Mouse (Mus musculus) lung, adult 2 months (tissue): ENCODE data around the gene Fzr1. TPM values are rescaled to one million over a fixed set of nuclear protein-coding genes. Genes with fewer than 3 reads are reported as not detected.

Experiments used
- DNase-seq: peaks from one replicate; pipeline ENCODE4 v3.0.0; 2022
- H3K4me1 ChIP-seq: fragments of 200-500 bp; 2 replicates; pipeline ENCODE4 v1.6.1; 2011; ENCODE audit warnings: low read length; ENCODE audit not compliant: control insufficient read depth, insufficient read depth
- H3K4me3 ChIP-seq: fragments of 200-500 bp; replicated peaks from 2 replicates; pipeline ENCODE3; 2011; ENCODE audit warnings: low read depth, mild to moderate bottlenecking, control low read depth, low read length; ENCODE audit errors: extremely low read depth
- CTCF ChIP-seq: fragments of 200-500 bp; IDR thresholded peaks from 2 replicates; pipeline ENCODE4 v1.5.1; 2011; ENCODE audit warnings: mild to moderate bottlenecking, low read length, control low read depth; ENCODE audit not compliant: insufficient read depth
- POLR2A ChIP-seq: fragments of 200-500 bp; IDR thresholded peaks from 2 replicates; pipeline ENCODE4 v1.6.1; 2011; ENCODE audit warnings: low read depth, mild to moderate bottlenecking, control low read depth, low read length, borderline replicate concordance; ENCODE audit errors: extremely low read depth
- WGBS: fragments of 180-500 bp; shearing (Covaris S2); methylation state at CpG from one replicate; pipeline ENCODE4 v1.1.7; 2018; 5-methylcytosine and 5-hydroxymethylcytosine counted together
- polyA plus RNA-seq: library from polyadenylated mRNA; depleted of rRNA; stranded (reverse); fragments of >200 nt; gene quantifications from 2 replicates; pipeline ENCODE4 v1.2.3, GENCODE M21; 2012; rRNA removed

Fzr1 gene
- 59.3 and 61.8 TPM in 2 replicates for polyA plus RNA-seq

- no peak for DNase-seq
- H3K4me3 ChIP-seq = peak within 1 kb of the TSS; percentile 79
- under 1% methylated on average over 48 of the region's 59 CpGs for WGBS
- TF ChIP-seq CTCF (no peak), POLR2A (peak; percentile 54; the same call in 1 of the 2 replicates)
- H3K4me1 ChIP-seq = peaks cover 11% of the 10 kb centered on the region; the same call in 1 of the 2 replicates
Observed at GRCm38 (mm10) chr10:81377793-81378552, at the start of gene Fzr1. Gene Fzr1, minus strand, starts transcription at chr10:81378516.

DNA sequence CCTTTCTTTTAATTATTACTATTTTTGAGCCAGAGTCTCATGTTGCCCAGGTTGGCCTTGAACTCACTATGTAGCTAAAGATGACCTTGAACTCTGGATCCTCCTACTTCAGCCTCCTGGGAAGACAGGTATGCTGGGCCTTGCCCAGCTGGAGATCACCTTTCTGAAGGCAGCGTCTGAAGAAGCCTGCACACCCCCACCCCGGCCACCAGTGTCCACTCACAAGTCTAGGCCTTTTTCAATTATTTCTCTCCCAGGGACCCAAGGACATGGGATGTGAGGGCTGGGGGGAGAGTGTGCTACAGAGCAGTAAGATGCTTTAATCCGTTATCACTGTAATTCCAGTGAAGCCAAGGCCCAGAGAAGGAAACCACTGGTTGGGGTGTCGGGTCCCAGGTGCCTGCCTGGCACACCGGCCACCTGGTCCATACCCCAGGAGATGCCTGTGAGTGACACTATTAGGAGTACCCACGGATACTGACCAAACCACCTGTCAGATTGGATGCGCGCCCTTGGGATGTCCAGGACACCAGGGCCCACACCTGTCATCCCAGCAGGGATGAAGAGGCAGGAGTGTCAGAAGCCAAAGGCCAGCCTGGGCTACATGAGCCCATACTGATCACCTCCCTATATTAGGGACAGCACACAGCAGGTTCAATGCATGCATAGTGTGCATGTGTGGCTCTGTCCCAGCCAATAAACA, 49.6 kb upstream of the Fzr1 start:
- no peak for TF ChIP-seq POLR2A
- TF ChIP-seq CTCF = no peak
- Histone ChIP-seq H3K4me1 (peaks cover 27% of the 10 kb centered on the region), H3K4me3 (no peak overlapping the region)
- 86% methylated on average over 8 of the region's 8 CpGs for WGBS
- DNase-seq = peak; percentile 10

- DNase-seq = no peak
Observed at GRCm38 (mm10) chr10:81427327-81427726, 49.0 kb upstream of the Fzr1 start.

DNA sequence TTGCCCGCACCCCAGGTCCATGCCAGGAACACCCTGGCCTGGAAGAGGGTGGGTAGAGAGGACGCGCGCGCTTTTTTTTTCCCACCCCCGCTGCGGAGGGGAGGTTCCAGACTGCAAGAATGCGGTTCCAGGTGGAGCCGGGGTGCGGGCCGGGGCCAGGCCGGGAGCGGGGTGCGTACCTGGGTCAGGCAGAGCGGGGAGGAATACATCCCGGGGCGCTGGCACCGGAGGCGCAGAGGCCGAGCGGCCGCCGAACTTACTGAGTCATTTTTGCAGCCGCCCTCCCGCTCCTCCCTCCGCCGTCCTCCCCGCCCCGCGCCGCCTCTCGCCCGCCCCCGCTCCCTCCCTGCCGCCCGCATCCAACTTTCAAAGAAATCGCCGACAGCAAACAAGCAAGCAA, 48.6 kb upstream of the Fzr1 start:
- TF ChIP-seq CTCF (no peak), POLR2A (peak; percentile 68; the same call in 1 of the 2 replicates)
- Histone ChIP-seq H3K4me1 (peaks cover 29% of the 10 kb centered on the region), H3K4me3 (peak overlapping the region; percentile 78)
- under 1% methylated on average over 37 of the region's 38 CpGs for WGBS
- peak; percentile 76 for DNase-seq

More at GRCm38 (mm10) chr10:81427327-81427726, 49.0 kb upstream of the Fzr1 start:
- Histone ChIP-seq H3K4me3 (peak overlapping the region; percentile 44), H3K4me1 (peaks cover 28% of the 10 kb centered on the region)
- no peak for TF ChIP-seq POLR2A
- TF ChIP-seq CTCF = no peak
- 36% methylated on average over 3 of the region's 3 CpGs for WGBS

- no peak for TF ChIP-seq CTCF
- TF ChIP-seq POLR2A = no peak
- Histone ChIP-seq H3K4me1 (peaks cover 25% of the 10 kb centered on the region), H3K4me3 (peak overlapping the region; percentile 78)
- WGBS = 1% methylated on average over 26 of the region's 33 CpGs
- peak; percentile 36 for DNase-seq
Observed at GRCm38 (mm10) chr10:81426081-81426671, 47.9 kb upstream of the Fzr1 start.

DNA sequence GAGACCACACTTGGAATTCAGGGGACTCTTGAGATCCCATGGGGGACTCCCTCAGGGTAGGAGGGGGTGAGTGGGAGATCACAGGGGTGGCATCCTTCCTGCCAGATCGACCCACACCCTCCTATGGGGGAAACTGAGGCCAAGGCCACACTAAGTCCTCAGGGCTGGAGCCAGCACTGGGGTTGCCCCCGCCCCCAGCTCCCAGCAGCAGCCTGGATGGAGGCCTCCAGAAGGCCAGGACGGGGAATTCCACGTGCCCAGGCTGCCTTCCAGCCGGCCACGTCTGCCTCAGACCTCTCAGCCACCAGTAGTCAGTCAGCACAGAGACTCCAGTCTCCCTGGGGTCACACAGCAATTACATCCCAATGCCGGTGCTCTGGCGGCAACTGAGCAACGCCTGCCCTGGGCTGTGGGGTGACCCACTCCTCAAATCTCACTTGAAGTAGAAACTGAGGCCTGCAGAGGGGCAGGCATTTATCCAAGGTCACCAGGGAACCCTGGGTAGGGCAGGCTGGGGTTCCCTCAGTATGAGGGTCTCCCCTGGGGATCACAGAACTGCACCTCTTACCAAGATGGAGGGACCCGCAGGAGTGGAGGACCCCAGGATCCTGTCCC, 47.0 kb upstream of the Fzr1 start:
- peaks cover 30% of the 10 kb centered on the region for H3K4me1 ChIP-seq
- TF ChIP-seq POLR2A (no peak), CTCF (no peak)
- H3K4me3 ChIP-seq = peak overlapping the region; percentile 7
- 28% methylated on average over 10 of the region's 10 CpGs for WGBS
- peak; percentile 31 for DNase-seq

DNA sequence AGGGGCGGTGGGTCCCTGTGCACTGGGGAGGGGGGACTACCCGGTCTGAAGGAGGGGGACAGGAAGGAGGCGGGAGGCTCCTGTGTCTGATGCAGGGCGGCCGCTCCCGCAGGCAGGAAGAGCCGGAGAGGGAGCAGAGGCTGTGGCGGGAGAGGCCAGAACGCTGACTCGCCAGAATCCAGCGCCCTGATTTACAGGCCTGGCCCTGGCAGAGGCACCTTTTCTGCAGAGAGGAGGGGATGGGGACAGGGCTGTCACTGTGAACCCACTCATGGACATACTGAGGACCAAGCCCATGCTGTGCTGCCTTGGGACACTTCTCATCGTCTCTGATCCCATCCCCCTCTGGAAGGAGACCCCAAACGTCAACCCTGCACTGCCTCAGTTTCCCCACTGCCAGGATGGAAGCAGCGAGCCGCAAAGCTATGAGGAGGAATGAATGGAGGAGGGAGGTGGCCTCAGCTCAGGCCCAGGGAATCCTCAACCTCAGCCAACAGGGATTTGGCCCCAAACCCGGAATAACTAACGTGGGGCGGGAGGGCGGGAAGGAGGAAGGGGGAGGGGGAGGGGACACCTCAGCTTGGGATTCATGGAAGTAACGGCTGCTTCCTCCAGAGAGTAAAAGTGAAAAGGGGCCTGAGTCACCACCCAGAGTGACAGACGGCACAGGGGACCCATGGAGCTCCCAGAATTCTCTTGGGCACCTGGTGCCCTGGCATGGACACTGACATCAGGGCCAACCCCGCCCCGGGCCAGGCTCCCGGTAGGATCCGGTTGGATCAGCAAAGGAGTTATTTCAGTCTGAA, 46.1 kb upstream of the Fzr1 start:
- peak overlapping the region; percentile 1 for H3K4me3 ChIP-seq
- peaks cover 38% of the 10 kb centered on the region for H3K4me1 ChIP-seq
- 8% methylated on average over 25 of the region's 25 CpGs for WGBS
- TF ChIP-seq CTCF (no peak), POLR2A (no peak)
- DNase-seq = peak; percentile 48

- H3K4me3 ChIP-seq = no peak overlapping the region
- peaks cover 45% of the 10 kb centered on the region for H3K4me1 ChIP-seq
- WGBS = 67% methylated on average over 4 of the region's 4 CpGs
- no peak for DNase-seq
- TF ChIP-seq CTCF = no peak
- no peak for TF ChIP-seq POLR2A
Observed at GRCm38 (mm10) chr10:81423476-81424245, 45.3 kb upstream of the Fzr1 start.
